Mouse (Mus musculus) cerebral cortex, adult 2 months (tissue): ENCODE results near the gene Fnip1.

Source experiments
- WGBS: fragments of 180-500 bp; shearing (Covaris S2); methylation state at CpG from one replicate; pipeline ENCODE4 v1.1.7; 2018; 5-methylcytosine and 5-hydroxymethylcytosine counted together

Gene Fnip1

GRCm38 (mm10) chr11:54437823-54438337, at the start of gene Fnip1:
Gene Fnip1 (plus strand): TSS chr11:54438199.
- 1% methylated on average over 46 of the region's 47 CpGs for WGBS

- WGBS = 75% methylated on average over 8 of the region's 8 CpGs
Observed at GRCm38 (mm10) chr11:54390386-54390785, 47.6 kb upstream of the Fnip1 start.

- WGBS = 91% methylated on average over 4 of the region's 4 CpGs
Observed at GRCm38 (mm10) chr11:54391326-54391725, 46.7 kb upstream of the Fnip1 start.

DNA sequence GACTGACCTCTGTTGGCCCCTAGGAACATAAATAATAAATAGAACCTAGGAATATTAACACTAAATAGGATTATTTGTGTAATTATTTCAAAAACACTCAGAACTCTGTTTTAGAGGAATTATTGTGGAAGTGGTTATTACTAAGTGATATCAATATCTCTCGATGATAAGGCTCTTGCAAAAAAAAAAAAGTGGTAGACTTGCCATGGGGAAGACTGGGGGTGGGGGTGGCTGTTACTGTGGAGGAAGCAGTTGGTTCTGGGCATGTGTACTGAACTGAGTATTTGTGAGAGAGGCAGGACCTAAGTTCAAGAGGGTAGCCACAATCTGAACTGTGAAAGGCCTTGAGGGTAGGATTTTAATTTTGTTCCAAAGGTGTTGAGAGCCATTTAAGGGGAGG, 41.3 kb upstream of the Fnip1 start:
- WGBS = 80% methylated on average over 1 of the region's 1 CpGs

DNA sequence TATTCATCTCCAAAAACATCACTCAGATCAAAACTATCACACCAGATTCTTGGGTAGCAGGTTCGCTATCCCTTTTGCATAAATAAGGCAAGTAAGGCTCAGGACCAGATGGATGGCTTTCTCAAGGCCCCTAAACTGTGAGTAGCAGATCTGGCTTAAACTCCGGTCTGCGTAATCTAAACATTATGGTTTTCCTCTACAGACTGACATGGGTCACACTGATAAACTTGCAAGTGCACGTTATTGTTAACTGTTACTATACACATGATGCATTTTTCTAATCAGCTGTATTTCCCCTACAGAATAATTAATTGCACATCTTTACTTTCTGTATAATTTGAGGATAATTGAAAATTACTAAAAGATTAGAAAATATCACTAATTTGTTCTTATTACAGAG, 39.9 kb upstream of the Fnip1 start:
- WGBS = 91% methylated on average over 4 of the region's 4 CpGs

- WGBS = 96% methylated on average over 20 of the region's 20 CpGs
Observed at GRCm38 (mm10) chr11:54400803-54401202, 37.2 kb upstream of the Fnip1 start.

GRCm38 (mm10) chr11:54404885-54405284, 33.1 kb upstream of the Fnip1 start:
- WGBS = 84% methylated on average over 4 of the region's 4 CpGs

- 79% methylated on average over 4 of the region's 4 CpGs for WGBS
Observed at GRCm38 (mm10) chr11:54406930-54407546, 31.0 kb upstream of the Fnip1 start.

DNA sequence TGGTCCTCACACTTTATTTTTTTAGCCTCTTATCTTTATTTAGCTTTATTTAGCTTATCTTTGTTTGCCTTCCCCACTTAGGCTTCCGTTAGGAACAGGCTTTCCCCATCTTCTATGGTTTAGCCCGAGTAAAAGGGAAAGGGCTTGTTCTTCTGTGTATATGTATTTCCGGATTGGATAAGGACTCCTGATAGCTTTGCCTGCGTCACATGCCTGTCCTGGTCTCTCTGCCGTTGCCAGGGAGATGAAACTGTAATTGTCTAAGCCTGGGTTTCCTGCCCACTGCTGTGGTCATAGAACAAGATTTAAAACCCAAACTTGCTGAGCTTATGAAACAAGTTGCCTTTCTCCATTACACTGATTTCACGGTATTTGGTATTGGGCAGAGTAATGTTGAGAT, 25.0 kb upstream of the Fnip1 start:
- 33% methylated on average over 6 of the region's 6 CpGs for WGBS

GRCm38 (mm10) chr11:54423007-54423406, 15.0 kb upstream of the Fnip1 start:
- 87% methylated on average over 4 of the region's 4 CpGs for WGBS

GRCm38 (mm10) chr11:54426267-54426666, 11.7 kb upstream of the Fnip1 start:
- 80% methylated on average over 5 of the region's 5 CpGs for whole genome bisulfite sequencing

DNA sequence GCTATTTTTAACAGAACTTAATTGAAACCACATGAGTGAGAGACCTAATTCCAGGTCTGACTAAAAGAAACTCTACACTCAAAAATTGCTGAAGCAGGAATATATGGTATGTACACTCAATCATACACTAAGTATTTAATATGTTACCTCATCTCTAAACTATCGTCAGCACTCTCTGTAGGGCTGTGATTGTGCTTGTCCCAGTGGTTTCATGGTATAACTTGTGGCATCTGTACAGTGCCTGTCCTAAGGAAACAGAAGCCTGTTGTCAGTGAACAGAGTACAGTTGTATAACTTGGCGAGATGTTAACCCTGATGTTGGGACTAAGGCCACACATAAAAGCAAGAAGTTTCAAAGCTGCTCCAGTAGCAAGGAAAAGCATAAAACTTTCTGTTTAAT, 10.9 kb upstream of the Fnip1 start:
- WGBS = 72% methylated on average over 2 of the region's 2 CpGs

DNA sequence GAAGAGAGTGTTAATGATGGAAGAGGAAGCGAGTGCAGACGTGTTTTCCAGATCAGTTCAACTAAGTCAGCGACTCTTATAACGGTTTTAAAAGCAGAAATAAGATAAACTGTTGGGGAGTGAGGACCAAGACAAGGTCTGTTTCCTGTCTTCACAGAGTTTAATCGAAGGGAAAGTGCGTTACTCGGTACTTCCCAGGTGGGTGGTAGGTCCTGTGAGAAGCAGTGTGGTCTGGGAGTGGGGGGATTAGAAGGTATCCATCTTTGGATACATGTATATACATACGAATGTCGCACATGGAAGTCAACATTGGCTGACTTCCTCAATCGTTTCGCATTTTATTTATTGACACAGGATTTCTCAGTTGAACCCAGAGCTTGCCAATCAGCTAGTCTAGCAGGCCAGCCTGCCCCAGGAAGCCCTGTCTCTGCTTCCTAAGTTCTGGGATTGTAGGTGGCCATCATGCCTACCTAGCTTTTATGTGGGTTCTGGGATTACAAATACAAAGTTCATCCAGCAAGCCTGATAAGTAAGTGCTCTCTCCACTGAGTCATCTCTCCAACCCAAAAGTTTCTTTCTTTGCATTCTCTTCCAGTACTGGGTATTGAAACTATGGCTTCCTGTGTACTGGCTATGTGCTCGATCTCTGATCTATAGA, 10.2 kb upstream of the Fnip1 start:
- 80% methylated on average over 12 of the region's 12 CpGs for WGBS

GRCm38 (mm10) chr11:54429224-54429623, 8.8 kb upstream of the Fnip1 start:
- 89% methylated on average over 2 of the region's 2 CpGs for WGBS

GRCm38 (mm10) chr11:54435797-54436196, 2.2 kb upstream of the Fnip1 start:
- WGBS = 100% methylated on average over 1 of the region's 1 CpGs

GRCm38 (mm10) chr11:54437310-54437822, 633 bp upstream of the Fnip1 start:
- 33% methylated on average over 8 of the region's 8 CpGs for WGBS

GRCm38 (mm10) chr11:54438366-54438781, 375 bp downstream of the Fnip1 start:
- under 1% methylated on average over 47 of the region's 47 CpGs for WGBS

- 9% methylated on average over 11 of the region's 11 CpGs for WGBS
Observed at GRCm38 (mm10) chr11:54438991-54439690, 1.1 kb downstream of the Fnip1 start.

GRCm38 (mm10) chr11:54439691-54440029, 1.7 kb downstream of the Fnip1 start:
- 28% methylated on average over 3 of the region's 3 CpGs for WGBS

- 88% methylated on average over 3 of the region's 3 CpGs for WGBS
Observed at GRCm38 (mm10) chr11:54450757-54451156, 12.8 kb downstream of the Fnip1 start.

GRCm38 (mm10) chr11:54454516-54454915, 16.5 kb downstream of the Fnip1 start:
- WGBS = 54% methylated on average over 1 of the region's 1 CpGs

- WGBS = 76% methylated on average over 2 of the region's 2 CpGs
Observed at GRCm38 (mm10) chr11:54456875-54457274, 18.9 kb downstream of the Fnip1 start.

DNA sequence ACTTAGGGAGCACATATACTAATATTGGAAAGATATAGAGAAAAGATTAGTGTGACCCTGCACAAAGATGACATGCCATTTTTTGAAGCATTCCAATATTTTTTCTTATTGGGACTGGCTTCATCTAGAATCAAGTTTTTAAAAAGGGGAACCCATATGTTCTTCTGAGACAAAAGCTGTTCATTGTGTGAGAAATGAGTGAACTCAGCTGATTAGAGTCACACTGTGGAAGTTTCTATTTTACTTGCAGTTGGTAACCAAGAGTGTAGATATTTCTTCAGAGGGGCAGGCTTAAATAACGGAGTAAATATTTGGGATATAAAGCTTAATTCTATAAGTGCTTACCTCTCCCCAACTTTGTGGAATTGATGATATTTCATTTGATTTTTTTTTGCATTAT, 20.2 kb downstream of the Fnip1 start:
- WGBS = 73% methylated on average over 1 of the region's 1 CpGs
